Comparison of ENCODE assay signal across 10 mouse cellular contexts in genomic region chr3:121340321-121340761, GRCm38 (mm10). TPM values are rescaled to one million over a fixed set of nuclear protein-coding genes. Genes with fewer than 3 reads are reported as not detected.
A peak's percentile ranks its signal among the peaks of the same experiment; 100 is the strongest.
DNase-seq lines count a peak whose midpoint lies in the region; ATAC-seq lines count a peak whose summit lies in the region.
"Had no signal": no experiment of that assay in that cellular context is flagged by ENCODE, and none has a peak within 500 bp of the region (broad histone marks: within the 10 kb centered on the region; RNA-seq: fewer than 3 reads in every experiment).

No protein-coding gene starts in this region.

- no peak overlapping the region for H3K27ac ChIP-seq in heart, embryonic 12.5 days (ENCODE audit: poor library complexity, severe bottlenecking)
- H3K27ac ChIP-seq in midbrain, embryonic 15.5 days = no peak overlapping the region

- H3K36me3 ChIP-seq in heart, embryonic 12.5 days = no peaks in the 10 kb centered on the region
- H3K36me3 ChIP-seq in midbrain, embryonic 15.5 days (replicated peaks) = no peaks in the 10 kb centered on the region

- WGBS in heart, embryonic 12.5 days = 19% methylated on average over 7 of the region's 7 CpGs
- 69% methylated on average over 7 of the region's 7 CpGs for WGBS in midbrain, embryonic 15.5 days

- H3K4me1 ChIP-seq in heart, embryonic 12.5 days (replicated peaks) = peaks cover 30% of the 10 kb centered on the region
- H3K4me1 ChIP-seq in midbrain, embryonic 15.5 days = peaks cover 15% of the 10 kb centered on the region

- H3K9ac ChIP-seq in heart, embryonic 12.5 days = no peak overlapping the region
- no peak overlapping the region for H3K9ac ChIP-seq in midbrain, embryonic 15.5 days

- H3K9me3 ChIP-seq in heart, embryonic 12.5 days (replicated peaks) = no peaks in the 10 kb centered on the region
- H3K9me3 ChIP-seq in midbrain, embryonic 15.5 days = no peaks in the 10 kb centered on the region

- H3K4me3 ChIP-seq in heart, embryonic 12.5 days = no peak overlapping the region
- no peak overlapping the region for H3K4me3 ChIP-seq in midbrain, embryonic 15.5 days

- DNase-seq in heart, adult 11 months = peak; percentile 91
- no peak for DNase-seq in heart, postnatal 4 days
- peak; percentile 39 for DNase-seq in 3T3-L1 (ENCODE audit: low read depth, low spot score)
- peak; percentile 25 to 31 for DNase-seq in kidney, postnatal 36 days
- DNase-seq in T-cell, adult 2 months (ENCODE audit: low spot score) = no peak
- DNase-seq in urinary bladder, postnatal 4 days (ENCODE audit: low spot score in 2 of 2) = no peak
- DNase-seq: cerebellum, adult 2 months; thymus, adult 18-20 months had no signal

- no peaks in the 10 kb centered on the region for H3K27me3 ChIP-seq in heart, embryonic 12.5 days (replicated peaks)
- no peaks in the 10 kb centered on the region for H3K27me3 ChIP-seq in midbrain, embryonic 15.5 days (replicated peaks)

- peak overlapping the region; percentile 26; the same call in 1 of the 2 replicates for H3K4me2 ChIP-seq in heart, embryonic 12.5 days
- H3K4me2 ChIP-seq in midbrain, embryonic 15.5 days = no peak overlapping the region

- ATAC-seq in heart, embryonic 12.5 days (ENCODE audit: insufficient number of reproducible peaks, low FRiP score) = no peak
- ATAC-seq in midbrain, embryonic 15.5 days (replicated peaks) = no peak

RNA-seq across cellular contexts. Expression of gene Alg14, which starts 48.8 kb away (rescaled TPM):
- total RNA-seq in heart, postnatal 4 days (2021) = 10 to 100 TPM; 21.9 to 24.7 TPM
- 36.4 and 39.5 TPM in 2 replicates for polyA plus RNA-seq in heart, embryonic 12.5 days (2016; fragmentation: Nextera tagmentation; extraction: Ambion mirVana)
- polyA plus RNA-seq in midbrain, embryonic 15.5 days (2015; fragmentation: Nextera tagmentation; extraction: Ambion mirVana) = 33.3 and 38.2 TPM in 2 replicates

RNA-seq across cellular contexts. Expression of gene Tmem56, which starts 57.4 kb away (rescaled TPM):
- 1 to 10 TPM in 1 of 2 experiments, under 1 TPM in 1; 0.69 to 1.7 TPM for total RNA-seq in heart, postnatal 4 days (2021)
- polyA plus RNA-seq in heart, embryonic 12.5 days (2016; fragmentation: Nextera tagmentation; extraction: Ambion mirVana) = 1.4 and 2.3 TPM in 2 replicates
- 2.2 and 3.0 TPM in 2 replicates for polyA plus RNA-seq in midbrain, embryonic 15.5 days (2015; fragmentation: Nextera tagmentation; extraction: Ambion mirVana)

Comparison
In these comparisons a context has a peak if more than half of its experiments do, and no peak if none do; other contexts are left out.
1. DNase-seq: peak in heart, adult 11 months (single experiment), 3T3-L1 (single experiment) and kidney, postnatal 36 days (2 of 2); none in heart, postnatal 4 days (single experiment), T-cell, adult 2 months (single experiment) and urinary bladder, postnatal 4 days (0 of 2).